In genomic region chr4:138597904-138598347, GRCm38 (mm10) we compare ENCODE assay signal across 8 mouse cellular contexts. TPM values are rescaled to one million over a fixed set of nuclear protein-coding genes. Genes with fewer than 3 reads are reported as not detected.
DNase-seq lines count a peak whose midpoint lies in the region; ATAC-seq and TF ChIP-seq lines count a peak whose summit lies in the region.

No protein-coding gene starts in this region.

- no peak overlapping the region for H3K4me2 ChIP-seq in hindbrain, embryonic 11.5 days (replicated peaks; ENCODE audit: low read depth, low read length)
- H3K4me2 ChIP-seq in lung, embryonic 14.5 days, result no peak overlapping the region

- DNase-seq in ovary, postnatal 10 days (ENCODE audit: low spot score), result peak; percentile 3
- DNase-seq in ovary, adult 18-20 months (ENCODE audit: low spot score), result no peak
- DNase-seq in c-Kit-positive CD71-negative TER-119-negative erythroid progenitor cells, embryonic 14.5 days (ENCODE audit: low read depth), result peak; percentile 16
- DNase-seq in hindbrain, embryonic 11.5 days (ENCODE audit: low spot score), result peak; percentile 82
- DNase-seq in lung, embryonic 14.5 days, result peak; percentile 74
- peak; percentile 73 for DNase-seq in retina, embryonic 14.5 days (ENCODE audit: low spot score)
- DNase-seq in urinary bladder, adult 2 months (ENCODE audit: low spot score), result no peak

- peak; percentile 73; the same call in 1 of the 2 replicates for ATAC-seq in hindbrain, embryonic 11.5 days (ENCODE audit: low FRiP score)
- ATAC-seq in lung, embryonic 14.5 days (ENCODE audit: insufficient read depth), result no peak
- ATAC-seq in megakaryocyte progenitor cell, adult 5-6 weeks (replicated peaks; ENCODE audit: poor library complexity), result no peak

- H3K36me3 ChIP-seq in hindbrain, embryonic 11.5 days (ENCODE audit: control insufficient read depth, insufficient read depth, low read length), result no peaks in the 10 kb centered on the region
- H3K36me3 ChIP-seq in lung, embryonic 14.5 days (ENCODE audit: insufficient read depth), result no peaks in the 10 kb centered on the region

- no peak for TF ChIP-seq CTCF in lung, embryonic 14.5 days (IDR thresholded peaks at IDR 0.05; ENCODE audit: low read depth)

- H3K9ac ChIP-seq in hindbrain, embryonic 11.5 days (ENCODE audit: low read depth, low read length), result no peak overlapping the region
- no peak overlapping the region for H3K9ac ChIP-seq in lung, embryonic 14.5 days

- peaks cover 6% of the 10 kb centered on the region for H3K4me1 ChIP-seq in hindbrain, embryonic 11.5 days (replicated peaks; ENCODE audit: control insufficient read depth, insufficient read depth, low read length)
- H3K4me1 ChIP-seq in lung, embryonic 14.5 days (ENCODE audit: insufficient read depth), result no peaks in the 10 kb centered on the region

- H3K27ac ChIP-seq in hindbrain, embryonic 11.5 days (ENCODE audit: low read depth, low read length), result peak overlapping the region; percentile 67
- H3K27ac ChIP-seq in lung, embryonic 14.5 days (ENCODE audit: low read depth), result no peak overlapping the region

- H3K4me3 ChIP-seq in hindbrain, embryonic 11.5 days (ENCODE audit: low read depth, low read length), result no peak overlapping the region
- H3K4me3 ChIP-seq in lung, embryonic 14.5 days (ENCODE audit: low read depth, low read length), result no peak overlapping the region

- H3K9me3 ChIP-seq in hindbrain, embryonic 11.5 days (ENCODE audit: control insufficient read depth, low read length), result no peaks in the 10 kb centered on the region
- no peaks in the 10 kb centered on the region for H3K9me3 ChIP-seq in lung, embryonic 14.5 days (ENCODE audit: low read depth, low read length)

- H3K27me3 ChIP-seq in hindbrain, embryonic 11.5 days (ENCODE audit: control insufficient read depth, insufficient read depth, low read length), result no peaks in the 10 kb centered on the region
- no peaks in the 10 kb centered on the region for H3K27me3 ChIP-seq in lung, embryonic 14.5 days (ENCODE audit: insufficient read depth, low read length)

- 9% methylated on average over 7 of the region's 7 CpGs for WGBS in hindbrain, embryonic 11.5 days
- WGBS in lung, embryonic 14.5 days, result 12% methylated on average over 7 of the region's 7 CpGs

RNA-seq across cellular contexts. Expression of gene Vwa5b1, which starts 37.8 kb away (rescaled TPM):
- 0.46 and 0.77 TPM in 2 replicates for polyA plus RNA-seq in hindbrain, embryonic 11.5 days (2014; fragmentation: Nextera tagmentation; extraction: Ambion mirVana)
- 0.11 and 0.15 TPM in 2 replicates for polyA plus RNA-seq in lung, embryonic 14.5 days (2014; fragmentation: Nextera tagmentation; extraction: Ambion mirVana)
- not detected in 2 replicates for total RNA-seq in megakaryocyte progenitor cell, adult 5-6 weeks (2015)
- not detected in 2 replicates for total RNA-seq in megakaryocyte progenitor cell, adult 5-6 weeks (2017)
- 0.01 TPM in 2 replicates for polyA plus RNA-seq in urinary bladder, adult 2 months (2012; rRNA removed)

Comparison
In these comparisons a context has a peak if more than half of its experiments do, and no peak if none do; other contexts are left out.
1. DNase-seq: peak in ovary, postnatal 10 days (single experiment), c-Kit-positive CD71-negative TER-119-negative erythroid progenitor cells, embryonic 14.5 days (single experiment), hindbrain, embryonic 11.5 days (single experiment), lung, embryonic 14.5 days (single experiment) and retina, embryonic 14.5 days (single experiment); none in ovary, adult 18-20 months (single experiment) and urinary bladder, adult 2 months (single experiment).